Mouse (Mus musculus): ENCODE measurements at regions not wholly inside any gene's neighbourhood (a gene's known extent, or its start where the extent isn't known, plus 50 kb on each side); places are given as distances from the start of the nearest gene placed in this dataset.

DNA sequence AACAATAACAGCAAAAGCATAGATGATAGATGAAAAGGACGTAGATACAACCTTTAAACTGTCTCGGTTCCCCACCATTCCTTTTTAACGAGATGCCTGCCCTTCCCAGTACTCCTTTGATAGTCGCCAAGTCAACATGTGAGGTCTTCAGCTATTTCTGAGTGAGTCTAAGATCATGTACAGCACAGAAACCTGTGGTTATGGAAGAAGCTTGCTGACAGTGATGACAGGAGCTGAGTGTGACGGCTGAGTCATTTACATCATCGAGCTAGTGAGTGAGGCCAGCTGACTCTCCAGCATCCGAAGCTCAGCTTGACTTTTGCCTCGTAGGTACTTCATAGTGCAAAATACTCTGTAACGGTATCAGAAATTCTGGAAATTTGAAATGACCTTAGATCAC lies 160.1 kb upstream of the Mast4 start:
- WGBS = 78% methylated on average over 9 of the region's 9 CpGs
- Histone ChIP-seq H3K4me1 (ENCODE audit: control insufficient read depth, insufficient read depth, low read length) (no peaks in the 10 kb centered on the region), H3K27me3 (ENCODE audit: control insufficient read depth, insufficient read depth, low read length) (no peaks in the 10 kb centered on the region), H3K27ac (ENCODE audit: insufficient read depth, low read length) (no peak overlapping the region), H3K4me3 (replicated peaks; ENCODE audit: insufficient read depth, low read depth, low read length) (no peak overlapping the region)
- DNase-seq = no peak
- TF ChIP-seq CTCF (IDR thresholded peaks at IDR 0.05; ENCODE audit: borderline replicate concordance, insufficient read depth, low read depth, low read length) = no peak
- TF ChIP-seq POLR2A (IDR thresholded peaks at IDR 0.05; ENCODE audit: borderline replicate concordance, insufficient read depth, low read length) = no peak

GRCm38 (mm10) chr13:103493567-103493966 lies 159.3 kb upstream of the Mast4 start:
- H3K27ac ChIP-seq (ENCODE audit: insufficient read depth, low read length) = no peak overlapping the region
- DNase-seq = no peak
- no peak overlapping the region for H3K4me3 ChIP-seq (replicated peaks; ENCODE audit: insufficient read depth, low read depth, low read length)
- no peak for TF ChIP-seq POLR2A (IDR thresholded peaks at IDR 0.05; ENCODE audit: borderline replicate concordance, insufficient read depth, low read length)
- no peak for TF ChIP-seq CTCF (IDR thresholded peaks at IDR 0.05; ENCODE audit: borderline replicate concordance, insufficient read depth, low read depth, low read length)
- no peaks in the 10 kb centered on the region for H3K4me1 ChIP-seq (ENCODE audit: control insufficient read depth, insufficient read depth, low read length)
- 85% methylated on average over 7 of the region's 7 CpGs for WGBS
- H3K27me3 ChIP-seq (ENCODE audit: control insufficient read depth, insufficient read depth, low read length) = no peaks in the 10 kb centered on the region

DNA sequence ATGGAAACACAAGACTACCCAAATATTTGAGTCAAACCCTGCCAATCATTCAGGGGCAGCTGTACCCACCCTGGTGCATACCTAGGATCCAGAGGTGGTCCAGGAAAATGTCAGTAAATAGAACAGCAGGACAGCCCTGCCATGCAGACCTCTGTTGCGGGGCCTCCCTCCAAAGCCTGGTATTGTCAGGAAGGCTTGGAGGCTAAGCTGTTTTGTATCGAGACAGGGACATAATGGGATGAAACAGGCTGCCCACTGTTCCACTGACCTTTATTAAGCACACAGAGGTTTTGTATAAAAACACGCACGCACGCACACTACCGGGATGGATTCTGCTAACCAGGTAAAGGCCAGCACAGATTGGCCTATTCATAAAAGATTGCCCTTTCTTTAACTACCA lies 155.8 kb upstream of the Mast4 start:
- 50% methylated on average over 6 of the region's 6 CpGs for WGBS
- no peak for DNase-seq

DNA sequence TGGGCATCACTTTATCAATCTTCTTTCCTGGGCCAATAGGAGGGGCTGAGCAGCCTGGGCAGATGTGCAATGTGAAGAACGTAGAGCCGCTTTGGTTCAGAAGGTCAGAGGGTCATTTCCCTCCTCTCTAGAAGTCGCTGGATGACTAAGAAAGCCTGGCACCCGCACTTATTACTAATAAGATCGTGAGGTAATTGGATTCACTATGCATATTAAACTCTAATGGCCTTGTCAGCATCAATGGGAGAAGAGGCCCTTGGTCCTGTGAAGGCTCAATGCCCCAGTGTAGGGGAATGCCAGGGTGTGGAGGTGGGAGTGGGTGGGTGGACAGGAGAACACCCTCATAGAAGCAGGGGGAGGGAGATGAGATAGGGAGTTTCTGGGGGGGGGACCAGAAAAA lies 149.8 kb upstream of the Mast4 start:
- Histone ChIP-seq H3K4me3 (replicated peaks; ENCODE audit: insufficient read depth, low read depth, low read length) (no peak overlapping the region), H3K27me3 (ENCODE audit: control insufficient read depth, insufficient read depth, low read length) (no peaks in the 10 kb centered on the region), H3K4me1 (ENCODE audit: control insufficient read depth, insufficient read depth, low read length) (no peaks in the 10 kb centered on the region), H3K27ac (ENCODE audit: insufficient read depth, low read length) (no peak overlapping the region)
- no peak for DNase-seq
- 67% methylated on average over 5 of the region's 5 CpGs for WGBS
- TF ChIP-seq CTCF (IDR thresholded peaks at IDR 0.05; ENCODE audit: borderline replicate concordance, insufficient read depth, low read depth, low read length) = no peak
- TF ChIP-seq POLR2A (IDR thresholded peaks at IDR 0.05; ENCODE audit: borderline replicate concordance, insufficient read depth, low read length) = no peak

More for the DNA sequence above, 155.8 kb upstream of the Mast4 start:
- Histone ChIP-seq H3K4me1 (ENCODE audit: control insufficient read depth, insufficient read depth, low read length) (no peaks in the 10 kb centered on the region), H3K4me3 (replicated peaks; ENCODE audit: insufficient read depth, low read depth, low read length) (no peak overlapping the region), H3K27ac (ENCODE audit: insufficient read depth, low read length) (no peak overlapping the region), H3K27me3 (ENCODE audit: control insufficient read depth, insufficient read depth, low read length) (no peaks in the 10 kb centered on the region)
- TF ChIP-seq POLR2A (IDR thresholded peaks at IDR 0.05; ENCODE audit: borderline replicate concordance, insufficient read depth, low read length) = no peak
- TF ChIP-seq CTCF (IDR thresholded peaks at IDR 0.05; ENCODE audit: borderline replicate concordance, insufficient read depth, low read depth, low read length) = no peak

DNA sequence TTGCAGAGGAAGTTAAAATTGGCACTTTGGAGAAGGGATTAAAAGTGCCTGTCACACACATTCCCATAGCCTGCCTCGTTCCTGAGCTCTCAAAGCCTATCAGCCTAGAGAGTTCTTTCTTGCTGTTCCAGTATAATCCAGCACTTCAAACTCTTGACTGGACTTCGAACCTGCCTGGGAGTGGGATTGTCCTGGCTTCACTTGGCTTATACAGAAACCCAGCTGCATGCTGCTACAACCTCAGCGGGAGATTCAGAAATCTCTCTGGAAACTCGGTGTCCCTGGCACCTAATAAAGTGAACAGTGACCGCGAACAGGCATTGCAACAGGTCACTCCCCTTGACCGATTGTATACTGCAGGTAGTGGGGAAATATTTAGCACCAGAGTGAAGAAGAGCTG lies 149.1 kb upstream of the Mast4 start:
- no peaks in the 10 kb centered on the region for H3K27me3 ChIP-seq (ENCODE audit: control insufficient read depth, insufficient read depth, low read length)
- no peak overlapping the region for H3K27ac ChIP-seq (ENCODE audit: insufficient read depth, low read length)
- DNase-seq = no peak
- H3K4me3 ChIP-seq (replicated peaks; ENCODE audit: insufficient read depth, low read depth, low read length) = no peak overlapping the region
- no peaks in the 10 kb centered on the region for H3K4me1 ChIP-seq (ENCODE audit: control insufficient read depth, insufficient read depth, low read length)
- 69% methylated on average over 7 of the region's 7 CpGs for WGBS
- TF ChIP-seq POLR2A (IDR thresholded peaks at IDR 0.05; ENCODE audit: borderline replicate concordance, insufficient read depth, low read length) (no peak), CTCF (IDR thresholded peaks at IDR 0.05; ENCODE audit: borderline replicate concordance, insufficient read depth, low read depth, low read length) (no peak)

GRCm38 (mm10) chr13:103476328-103476727 lies 142.0 kb upstream of the Mast4 start:
- H3K4me1 ChIP-seq (ENCODE audit: control insufficient read depth, insufficient read depth, low read length) = no peaks in the 10 kb centered on the region
- no peak overlapping the region for H3K27ac ChIP-seq (ENCODE audit: insufficient read depth, low read length)
- no peaks in the 10 kb centered on the region for H3K27me3 ChIP-seq (ENCODE audit: control insufficient read depth, insufficient read depth, low read length)
- 81% methylated on average over 6 of the region's 6 CpGs for WGBS
- H3K4me3 ChIP-seq (replicated peaks; ENCODE audit: insufficient read depth, low read depth, low read length) = no peak overlapping the region
- no peak for DNase-seq
- TF ChIP-seq POLR2A (IDR thresholded peaks at IDR 0.05; ENCODE audit: borderline replicate concordance, insufficient read depth, low read length) = no peak
- TF ChIP-seq CTCF (IDR thresholded peaks at IDR 0.05; ENCODE audit: borderline replicate concordance, insufficient read depth, low read depth, low read length) = no peak

GRCm38 (mm10) chr13:103472216-103472615 lies 137.9 kb upstream of the Mast4 start:
- WGBS = 56% methylated on average over 6 of the region's 6 CpGs
- Histone ChIP-seq H3K4me1 (ENCODE audit: control insufficient read depth, insufficient read depth, low read length) (no peaks in the 10 kb centered on the region), H3K27me3 (ENCODE audit: control insufficient read depth, insufficient read depth, low read length) (no peaks in the 10 kb centered on the region), H3K4me3 (replicated peaks; ENCODE audit: insufficient read depth, low read depth, low read length) (no peak overlapping the region), H3K27ac (ENCODE audit: insufficient read depth, low read length) (no peak overlapping the region)
- DNase-seq = no peak
- TF ChIP-seq POLR2A (IDR thresholded peaks at IDR 0.05; ENCODE audit: borderline replicate concordance, insufficient read depth, low read length) = no peak
- TF ChIP-seq CTCF (IDR thresholded peaks at IDR 0.05; ENCODE audit: borderline replicate concordance, insufficient read depth, low read depth, low read length) = no peak

DNA sequence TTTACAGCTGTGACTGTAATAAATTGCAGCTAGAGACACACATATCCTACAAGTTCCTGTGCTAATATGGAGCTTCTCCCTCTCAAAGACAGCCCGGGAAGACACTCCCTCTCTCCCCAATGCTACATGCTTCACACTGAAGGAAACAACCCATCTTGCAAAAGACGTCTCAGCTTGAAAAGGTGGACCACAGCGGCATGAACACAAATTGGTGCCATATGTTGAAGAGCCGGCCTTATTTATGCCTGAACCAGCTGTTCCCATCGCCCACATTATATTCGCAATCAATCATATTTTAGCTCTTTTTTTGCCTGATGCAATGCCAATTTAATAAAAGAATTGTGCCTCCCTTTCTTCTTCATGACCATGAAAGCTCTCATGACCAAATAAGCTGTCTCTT lies 135.8 kb upstream of the Mast4 start:
- H3K4me3 ChIP-seq (replicated peaks; ENCODE audit: insufficient read depth, low read depth, low read length) = no peak overlapping the region
- H3K27me3 ChIP-seq (ENCODE audit: control insufficient read depth, insufficient read depth, low read length) = no peaks in the 10 kb centered on the region
- no peak for TF ChIP-seq CTCF (IDR thresholded peaks at IDR 0.05; ENCODE audit: borderline replicate concordance, insufficient read depth, low read depth, low read length)
- no peak for TF ChIP-seq POLR2A (IDR thresholded peaks at IDR 0.05; ENCODE audit: borderline replicate concordance, insufficient read depth, low read length)
- DNase-seq = no peak
- no peak overlapping the region for H3K27ac ChIP-seq (ENCODE audit: insufficient read depth, low read length)
- no peaks in the 10 kb centered on the region for H3K4me1 ChIP-seq (ENCODE audit: control insufficient read depth, insufficient read depth, low read length)
- 57% methylated on average over 6 of the region's 6 CpGs for WGBS

Data from cerebellum, adult 2 months (tissue).